Mouse (Mus musculus) intestine, postnatal 0 days (tissue): ENCODE data around the gene Zdhhc22. TPM values are rescaled to one million over a fixed set of nuclear protein-coding genes. Genes with fewer than 3 reads are reported as not detected.

Experiments used
- ATAC-seq: fragments of 200-750 bp; cut with Nextera tagmentation; 2 replicates; pipeline ENCODE4 v1.8.0; 2017; ENCODE audit warnings: mild to moderate bottlenecking, moderate TSS enrichment, moderate library complexity
- H3K27ac ChIP-seq: fragments of 300-500 bp; sonication (generic); 2 replicates; pipeline ENCODE4 v1.5.1; 2014; ENCODE audit warnings: mild to moderate bottlenecking, low read depth, low read length, moderate library complexity
- H3K27me3 ChIP-seq: fragments of 300-500 bp; sonication (generic); replicated peaks from 2 replicates; pipeline ENCODE4 v1.6.1; 2014; ENCODE audit warnings: low read length, mixed read lengths; ENCODE audit not compliant: control insufficient read depth, insufficient read depth
- H3K36me3 ChIP-seq: fragments of 300-500 bp; sonication (generic); 2 replicates; pipeline ENCODE4 v1.6.1; 2014; ENCODE audit warnings: mild to moderate bottlenecking, moderate library complexity; ENCODE audit not compliant: control insufficient read depth, insufficient read depth
- H3K4me1 ChIP-seq: fragments of 300-500 bp; sonication (generic); replicated peaks from 2 replicates; pipeline ENCODE4 v1.6.1; 2014; ENCODE audit warnings: antibody characterized with exemption, low read length, mixed read lengths; ENCODE audit not compliant: control insufficient read depth, insufficient read depth
- H3K4me2 ChIP-seq: fragments of 300-500 bp; sonication (generic); replicated peaks from 2 replicates; pipeline ENCODE4 v1.6.1; 2014; ENCODE audit warnings: low read depth, mild to moderate bottlenecking, moderate library complexity
- H3K4me3 ChIP-seq: fragments of 300-500 bp; sonication (generic); 2 replicates; pipeline ENCODE4 v1.5.1; 2014; ENCODE audit warnings: low read depth, low read length
- H3K9ac ChIP-seq: fragments of 300-500 bp; sonication (generic); 2 replicates; pipeline ENCODE4 v1.6.1; 2014; ENCODE audit warnings: mild to moderate bottlenecking, low read depth, low read length
- H3K9me3 ChIP-seq: fragments of 300-500 bp; sonication (generic); 2 replicates; pipeline ENCODE4 v1.6.1; 2016; ENCODE audit warnings: mixed run types; ENCODE audit not compliant: control insufficient read depth
- CTCF ChIP-seq: sonication (generic); IDR thresholded peaks from 2 replicates; pipeline ENCODE4 v1.5.1; 2016; ENCODE audit warnings: low read depth, mild to moderate bottlenecking, control low read depth, antibody characterized with exemption, moderate library complexity
- WGBS: fragments of 180-500 bp; shearing (Covaris S2); extraction: QIAGEN DNeasy Blood & Tissue Kit; methylation state at CpG from one replicate; pipeline ENCODE4 v1.1.7; 2014; 5-methylcytosine and 5-hydroxymethylcytosine counted together
- polyA plus RNA-seq: library from polyadenylated mRNA; unstranded; fragments of >200 nt; fragmentation: Nextera tagmentation; extraction: Ambion mirVana; gene quantifications from 2 replicates; pipeline ENCODE4 v1.2.1, GENCODE M21; 2015

Zdhhc22 gene
- polyA plus RNA-seq, 1 experiment from 2014 or later: 0.46 TPM

DNA sequence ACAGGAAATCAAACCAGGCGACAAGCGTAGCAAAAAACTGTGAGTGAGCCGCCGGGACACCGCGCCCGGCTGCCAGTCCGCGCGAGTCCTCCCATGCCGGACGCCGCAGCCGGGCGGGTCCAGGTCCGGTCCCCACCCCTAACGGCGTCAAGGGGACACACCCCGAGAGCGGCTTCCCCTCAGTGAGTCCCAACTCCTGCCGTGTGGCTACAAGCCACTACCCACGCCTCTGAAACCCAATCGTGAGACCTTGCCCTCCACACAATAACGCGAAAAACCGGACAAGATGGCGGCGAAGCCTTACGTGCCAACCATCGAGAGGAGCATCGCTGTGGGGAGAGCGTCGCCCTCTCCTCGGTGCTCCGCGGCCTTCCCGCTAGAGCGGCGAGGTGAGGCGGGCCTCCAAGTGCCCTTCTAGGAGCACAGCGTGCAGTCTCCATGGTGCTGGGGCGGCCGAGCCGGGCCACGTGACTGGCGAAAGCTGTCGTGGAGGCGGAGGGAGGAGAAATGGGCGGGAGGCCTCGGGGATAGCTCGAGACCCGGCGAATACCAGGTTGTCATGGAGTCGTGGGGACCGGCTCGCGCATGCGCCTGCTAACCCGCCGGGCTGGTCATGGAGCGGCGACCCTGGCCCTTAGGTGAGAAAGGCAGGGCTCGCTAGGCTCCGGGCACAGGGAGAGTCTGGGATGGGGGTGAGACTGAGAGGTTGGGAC is 43.2 kb downstream of the Zdhhc22 start, which contains the start of gene Cipc:
Gene Cipc, plus strand, starts transcription at position 182 of the 713 bp plus-strand sequence.
- peak within 1 kb of the TSS; percentile 60 for H3K4me3 ChIP-seq
- H3K9ac ChIP-seq: peak within 1 kb of the TSS; percentile 53
- 0 out of 2 replicates have a peak, but pooled peaks cover 3% of the 10 kb centered on the region for H3K4me1 ChIP-seq
- peak; percentile 26 for TF ChIP-seq CTCF
- H3K27me3 ChIP-seq: peaks cover 19% of the 10 kb centered on the region; the same call in 1 of the 2 replicates
- H3K27ac ChIP-seq: peak within 1 kb of the TSS; percentile 93
- H3K9me3 ChIP-seq: no peaks in the 10 kb centered on the region
- under 1% methylated on average over 64 of the region's 64 CpGs for WGBS
- H3K36me3 ChIP-seq: no peaks in the 10 kb centered on the region
- peak; percentile 99 for ATAC-seq
- H3K4me2 ChIP-seq: peak within 1 kb of the TSS; percentile 79

DNA sequence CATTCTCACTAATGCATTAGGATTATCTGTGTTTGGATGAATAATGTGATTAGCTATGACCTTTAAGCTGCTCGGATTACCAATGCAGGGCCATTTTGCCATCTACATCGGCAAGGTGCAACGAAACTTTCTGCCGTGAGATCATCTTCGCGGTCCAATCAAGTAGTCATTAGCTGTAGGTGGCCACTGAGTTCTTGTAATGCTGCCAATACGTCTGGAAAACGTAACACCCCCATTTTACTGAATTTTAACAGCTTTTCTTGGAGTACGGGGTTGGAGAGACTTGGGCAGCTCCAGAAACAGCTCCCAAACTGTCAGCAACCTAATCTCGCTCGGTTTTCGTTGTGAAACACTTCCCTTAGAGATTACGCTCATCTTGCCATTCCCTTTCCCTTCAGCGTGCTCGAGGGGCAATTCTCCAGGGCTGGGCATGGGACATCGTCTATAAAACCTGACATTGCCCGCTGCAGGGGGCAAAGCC is 43.9 kb downstream of the Zdhhc22 start:
- WGBS: under 1% methylated on average over 17 of the region's 17 CpGs
- peak overlapping the region; percentile 60 for H3K4me3 ChIP-seq
- H3K36me3 ChIP-seq: no peaks in the 10 kb centered on the region
- H3K4me1 ChIP-seq: 0 out of 2 replicates have a peak, but pooled peaks cover 3% of the 10 kb centered on the region
- TF ChIP-seq CTCF: no peak
- peak overlapping the region; percentile 52 for H3K9ac ChIP-seq
- H3K27me3 ChIP-seq: peaks cover 19% of the 10 kb centered on the region; the same call in 1 of the 2 replicates
- H3K9me3 ChIP-seq: no peaks in the 10 kb centered on the region
- no peak for ATAC-seq
- peak overlapping the region; percentile 79 for H3K4me2 ChIP-seq
- peak overlapping the region; percentile 93 for H3K27ac ChIP-seq

DNA sequence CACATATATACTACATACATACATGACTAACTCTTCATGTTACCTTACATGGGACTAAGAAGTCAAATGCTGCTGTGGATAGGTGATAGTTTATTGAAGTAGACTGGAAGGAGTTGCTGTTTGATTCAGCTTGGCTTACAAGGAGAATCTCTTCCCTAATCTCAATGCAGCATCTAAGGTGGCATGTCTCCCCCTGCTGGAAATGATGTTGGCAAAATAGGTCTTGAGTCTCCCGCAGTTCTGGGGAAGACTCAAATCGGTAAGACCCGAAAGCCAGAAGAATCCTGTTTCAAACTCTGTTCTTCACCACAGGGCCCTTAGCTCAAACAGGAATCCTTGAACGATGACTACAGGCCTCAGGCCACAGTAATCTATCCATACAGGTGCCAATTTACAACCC is 45.1 kb downstream of the Zdhhc22 start:
- H3K27ac ChIP-seq: no peak overlapping the region
- H3K4me3 ChIP-seq: no peak overlapping the region
- H3K9ac ChIP-seq: no peak overlapping the region
- H3K4me2 ChIP-seq: no peak overlapping the region
- WGBS: 23% methylated on average over 4 of the region's 4 CpGs
- peak; percentile 86 for TF ChIP-seq CTCF
- H3K9me3 ChIP-seq: no peaks in the 10 kb centered on the region
- no peak for ATAC-seq
- 0 out of 2 replicates have a peak, but pooled peaks cover 3% of the 10 kb centered on the region for H3K4me1 ChIP-seq
- H3K27me3 ChIP-seq: 0 out of 2 replicates have a peak, but pooled peaks cover 14% of the 10 kb centered on the region
- no peaks in the 10 kb centered on the region for H3K36me3 ChIP-seq

DNA sequence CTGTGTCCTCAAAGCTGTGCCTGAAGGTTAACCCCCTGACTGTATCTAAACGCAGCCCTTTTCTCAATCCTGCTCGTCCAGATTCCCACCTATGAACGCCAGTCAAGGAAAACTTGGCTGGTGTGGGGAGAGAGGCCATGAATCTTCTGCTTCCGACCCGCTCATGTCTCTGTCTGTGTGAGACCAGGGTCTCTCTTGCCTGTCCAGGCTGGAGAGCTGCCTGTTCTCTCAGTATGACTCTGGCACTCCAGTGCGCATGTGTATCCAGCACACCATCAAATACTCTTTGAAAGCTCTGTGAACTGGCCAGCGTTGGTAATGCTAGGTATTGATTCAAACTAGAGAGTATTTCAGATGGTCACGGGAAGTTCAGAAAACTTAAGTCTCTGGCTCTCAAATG is 46.8 kb downstream of the Zdhhc22 start:
- Histone ChIP-seq H3K27ac (no peak overlapping the region), H3K9ac (no peak overlapping the region), H3K9me3 (no peaks in the 10 kb centered on the region), H3K4me2 (no peak overlapping the region), H3K4me1 (0 out of 2 replicates have a peak, but pooled peaks cover 3% of the 10 kb centered on the region), H3K4me3 (no peak overlapping the region), H3K27me3 (0 out of 2 replicates have a peak, but pooled peaks cover 14% of the 10 kb centered on the region), H3K36me3 (no peaks in the 10 kb centered on the region)
- 85% methylated on average over 8 of the region's 8 CpGs for WGBS
- no peak for TF ChIP-seq CTCF
- no peak for ATAC-seq

DNA sequence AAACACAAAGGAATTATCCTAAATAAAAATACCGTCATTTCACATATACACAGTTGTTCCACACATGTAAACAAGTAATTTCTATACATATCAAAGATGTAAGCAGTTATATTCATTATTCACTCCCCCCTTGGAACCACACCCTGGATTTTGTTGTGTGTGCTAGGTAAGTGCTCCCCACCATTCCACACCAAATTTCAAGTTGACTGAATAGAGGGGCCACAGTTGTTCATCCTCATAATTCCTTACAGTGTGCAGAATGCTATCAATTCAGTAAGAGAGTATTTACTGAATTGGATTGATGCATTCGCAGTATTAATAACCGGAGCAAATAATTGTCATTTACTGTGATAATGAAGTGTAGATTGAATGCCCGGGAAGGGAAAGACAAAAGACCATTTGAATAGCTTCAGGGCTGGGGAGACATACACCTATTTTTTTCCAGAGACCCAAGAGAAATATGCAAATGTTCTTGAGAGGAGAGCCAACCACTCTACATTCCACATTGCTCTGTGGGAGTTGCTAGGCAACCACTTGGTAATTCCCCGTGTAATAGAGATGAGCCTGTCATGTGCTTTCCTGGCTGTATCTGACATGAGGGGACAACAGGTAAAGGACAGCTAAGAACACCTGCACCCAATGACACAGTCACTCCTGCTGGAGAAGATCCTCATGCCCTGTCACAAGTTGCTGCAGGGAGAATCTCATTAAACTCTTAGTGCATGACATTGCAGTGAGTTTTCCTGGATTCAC is 48.3 kb downstream of the Zdhhc22 start:
- H3K27me3 ChIP-seq: 0 out of 2 replicates have a peak, but pooled peaks cover 11% of the 10 kb centered on the region
- no peak for ATAC-seq

DNA sequence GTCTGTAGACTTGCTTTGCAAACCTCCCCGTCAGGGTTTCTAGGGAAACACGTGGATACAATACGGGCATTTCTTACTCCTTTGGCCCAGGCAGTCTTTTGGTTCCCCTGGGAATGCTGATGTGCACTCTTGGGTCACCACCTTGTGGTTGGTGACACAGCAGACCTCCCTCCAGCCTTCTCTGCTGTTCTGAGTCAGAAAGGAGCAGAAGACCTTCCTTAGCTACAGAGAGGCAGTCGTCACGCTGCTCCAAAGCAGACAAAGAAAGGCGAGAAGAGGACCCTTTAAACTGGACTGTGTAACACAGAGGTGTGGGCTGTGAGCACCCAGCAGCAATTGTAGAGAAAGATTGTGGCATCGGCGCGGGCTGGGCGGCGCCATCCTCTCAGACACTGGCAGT is 49.1 kb downstream of the Zdhhc22 start:
- ATAC-seq: no peak
- no peak overlapping the region for H3K4me3 ChIP-seq
- no peaks in the 10 kb centered on the region for H3K4me1 ChIP-seq
- TF ChIP-seq CTCF: no peak
- H3K9ac ChIP-seq: no peak overlapping the region
- H3K27me3 ChIP-seq: 0 out of 2 replicates have a peak, but pooled peaks cover 11% of the 10 kb centered on the region
- H3K36me3 ChIP-seq: no peaks in the 10 kb centered on the region
- H3K27ac ChIP-seq: no peak overlapping the region
- no peaks in the 10 kb centered on the region for H3K9me3 ChIP-seq
- no peak overlapping the region for H3K4me2 ChIP-seq
- WGBS: 64% methylated on average over 11 of the region's 11 CpGs

More for the DNA sequence above, 48.3 kb downstream of the Zdhhc22 start:
- Histone ChIP-seq H3K27ac (no peak overlapping the region), H3K4me2 (no peak overlapping the region), H3K9me3 (no peaks in the 10 kb centered on the region), H3K4me3 (no peak overlapping the region), H3K36me3 (no peaks in the 10 kb centered on the region), H3K9ac (no peak overlapping the region), H3K4me1 (0 out of 2 replicates have a peak, but pooled peaks cover 3% of the 10 kb centered on the region)
- TF ChIP-seq CTCF: no peak
- 63% methylated on average over 5 of the region's 5 CpGs for WGBS
